Mouse (Mus musculus): ENCODE measurements around the gene Ssbp4.

Gene Ssbp4

DNA sequence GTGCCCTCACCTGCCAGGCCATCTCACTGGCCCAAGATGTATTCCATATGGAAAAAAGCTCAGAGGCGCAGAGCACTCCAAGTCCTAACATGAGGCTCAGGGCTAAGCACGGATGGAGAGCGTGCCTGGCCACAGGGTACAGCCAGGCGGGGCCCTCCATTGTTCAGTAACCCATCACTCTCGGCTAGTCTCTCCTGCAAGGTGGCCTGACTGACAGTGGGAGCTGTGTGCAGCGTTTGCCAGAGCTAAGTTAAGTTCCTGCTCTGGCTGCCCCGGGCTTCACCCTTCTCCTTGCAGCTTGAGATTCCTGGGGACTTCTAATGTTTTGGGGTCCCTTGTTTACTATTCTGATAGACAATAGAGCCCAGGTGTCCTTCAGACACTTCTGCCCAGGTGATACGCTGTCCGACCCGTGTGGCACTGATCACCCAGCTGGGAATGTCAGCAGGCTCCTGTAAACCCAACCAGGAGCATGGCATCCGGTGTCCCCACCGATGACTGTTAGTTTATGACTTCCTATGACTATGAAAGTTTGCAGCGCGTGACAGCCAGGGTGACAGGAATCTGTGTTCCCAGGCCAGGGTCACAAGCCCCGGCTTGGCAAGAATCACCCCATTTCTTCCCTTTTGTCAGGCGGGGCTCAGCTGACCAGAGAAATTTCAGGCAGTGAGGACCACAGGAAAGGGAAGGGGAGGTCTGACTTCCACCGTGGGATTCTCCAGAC, 37.0 kb upstream of the Ssbp4 start:
- ChIA-PET POLR2A (interaction anchor here (0.6 to 32.6 kb wide), 28 partner anchors 2 to 1045 kb away, joined by 3 to 1017 read pairs (median 12); partner anchors contain the start of genes Gdf15 (in 3 of the 4), Jund (in 3 of the 4), Pgpep1 (in 3 of the 4) and Lsm4 (in 2 of the 4)), CTCF (interaction anchor here in 3 of 4 experiments (0.6 to 21.5 kb wide), 5 partner anchors 15 to 44 kb away, joined by 3 to 206 read pairs (median 3); no protein-coding TSS in a partner anchor)

DNA sequence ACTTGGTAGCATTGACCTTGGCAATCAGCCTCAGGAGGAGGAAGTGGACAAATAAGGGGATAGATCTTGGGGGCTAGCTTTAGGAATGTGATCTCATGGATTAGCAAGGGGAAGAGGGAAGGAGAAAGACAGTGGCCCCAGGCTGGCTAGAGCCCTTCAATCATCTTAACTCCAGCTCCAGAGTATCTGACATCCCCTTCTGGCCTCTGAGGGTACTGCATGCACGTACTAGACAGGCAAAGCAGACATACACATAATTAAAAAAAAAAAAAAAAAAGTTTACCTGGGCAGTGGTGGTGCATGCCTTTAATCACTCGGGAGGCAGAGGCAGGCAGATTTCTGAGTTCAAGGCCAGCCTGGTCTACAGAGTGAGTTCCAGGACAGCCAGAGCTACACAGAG, 35.4 kb upstream of the Ssbp4 start:
- CTCF ChIA-PET = interaction anchor here (0.5 to 21.5 kb wide), 42 partner anchors 8 to 857 kb away, joined by 3 to 206 read pairs (median 4); partner anchors contain the start of genes Jund (in 1 of the 4), Lsm4 (in 1 of the 4), Mrpl34 (in 1 of the 4) and Pgpep1 (in 1 of the 4)
- POLR2A ChIA-PET = interaction anchor here (0.5 to 32.6 kb wide), 51 partner anchors 3 to 699 kb away, joined by 3 to 1017 read pairs (median 4); partner anchors contain the start of genes Jund (in 3 of the 4), Arrdc2 (in 2 of the 4), Gdf15 (in 2 of the 4) and Lsm4 (in 2 of the 4)

GRCm38 (mm10) chr8:70643019-70643418, 34.3 kb upstream of the Ssbp4 start:
- ChIA-PET CTCF (interaction anchor here in 3 of 4 experiments (0.6 to 21.5 kb wide), 12 partner anchors 9 to 670 kb away, joined by 3 to 206 read pairs (median 5); partner anchors contain the start of gene Lsm4 (in 1 of the 3)), POLR2A (interaction anchor here (0.6 to 32.6 kb wide), 20 partner anchors 4 to 373 kb away, joined by 3 to 1017 read pairs (median 5); partner anchors contain the start of genes Jund (in 2 of the 4), Lsm4 (in 2 of the 4), Arrdc2 (in 1 of the 4) and Gdf15 (in 1 of the 4))

DNA sequence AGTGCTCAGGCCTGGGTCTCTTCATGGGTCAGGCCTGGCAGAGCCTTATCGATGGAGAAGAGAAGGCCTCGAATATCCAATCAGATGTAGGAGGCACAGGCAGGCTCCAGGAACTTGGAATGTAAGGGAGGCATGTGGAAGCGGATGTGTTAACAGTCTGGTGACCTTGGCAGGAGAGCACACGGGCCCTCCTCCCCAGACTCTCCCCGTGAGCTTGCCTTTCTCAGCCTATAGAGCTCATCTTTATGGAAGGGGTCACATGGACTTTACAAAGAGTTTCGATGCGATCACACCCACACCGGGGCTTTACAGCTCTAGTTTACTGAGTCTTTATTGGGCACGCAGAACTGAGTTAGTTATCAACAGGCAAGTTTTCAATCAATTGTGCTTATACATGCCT, 30.1 kb upstream of the Ssbp4 start:
- POLR2A ChIA-PET = interaction anchor here (0.7 to 32.6 kb wide), 33 partner anchors 3 to 201 kb away, joined by 3 to 1017 read pairs (median 5); partner anchors contain the start of genes Jund (in 3 of the 4), Lsm4 (in 3 of the 4), Pgpep1 (in 3 of the 4) and Arrdc2 (in 2 of the 4)

DNA sequence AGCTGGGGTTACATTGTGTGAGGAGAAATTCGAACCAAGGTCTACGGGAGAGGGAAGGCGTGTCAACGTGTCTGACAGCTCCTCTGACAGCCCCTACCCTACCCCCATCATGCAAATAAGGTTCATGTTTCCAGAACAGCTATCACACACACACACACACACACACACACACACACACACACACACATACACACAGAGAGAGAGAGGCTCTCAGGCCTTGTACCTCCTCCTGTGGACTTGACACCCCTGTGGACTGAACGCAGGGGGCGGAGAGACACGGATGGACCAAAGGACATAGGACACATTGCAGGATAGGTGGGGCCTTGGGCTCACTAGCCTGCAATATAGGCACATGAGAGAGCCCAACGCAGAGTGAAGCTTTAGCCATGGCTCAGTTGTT, 28.2 kb upstream of the Ssbp4 start:
- POLR2A ChIA-PET = interaction anchor here in 3 of 4 experiments (0.6 to 32.6 kb wide), 18 partner anchors 1 to 845 kb away, joined by 3 to 1017 read pairs (median 12); partner anchors contain the start of genes Jund (in 2 of the 3), Lsm4 (in 2 of the 3), Arrdc2 (in 1 of the 3) and Gdf15 (in 1 of the 3)
- CTCF ChIA-PET = interaction anchor here in 2 of 4 experiments (0.6 to 21.5 kb wide), 3 partner anchors 9 to 203 kb away, joined by 3 to 206 read pairs (median 10); partner anchors contain the start of gene Arrdc2 (in 1 of the 2)

More for the DNA sequence above, 30.1 kb upstream of the Ssbp4 start:
- CTCF ChIA-PET = interaction anchor here (0.6 to 21.5 kb wide), 8 partner anchors 8 to 1055 kb away, joined by 3 to 206 read pairs (median 4); no protein-coding TSS in a partner anchor

DNA sequence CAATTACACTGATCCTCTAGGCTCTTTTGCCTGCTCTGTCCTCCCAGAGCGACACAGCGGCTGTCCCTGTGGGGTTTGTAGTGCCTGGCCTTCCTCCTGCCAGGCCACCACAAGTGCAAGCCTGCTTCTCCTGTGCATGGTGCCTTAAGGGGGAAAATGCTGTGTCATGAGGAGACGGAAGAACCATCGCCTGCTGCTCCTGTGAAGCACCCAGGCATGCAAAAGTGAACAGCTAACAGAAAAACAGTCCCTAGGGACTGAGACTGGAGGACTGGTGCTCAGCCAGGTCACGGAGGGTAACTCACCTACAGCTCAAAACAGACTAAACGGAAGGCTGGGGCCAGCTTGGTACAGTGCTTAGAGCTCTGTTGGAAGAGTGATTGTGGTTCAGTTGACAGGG, 26.9 kb upstream of the Ssbp4 start:
- POLR2A ChIA-PET = interaction anchor here in 3 of 4 experiments (0.7 to 32.6 kb wide), 16 partner anchors 1 to 97 kb away, joined by 3 to 1017 read pairs (median 6); partner anchors contain the start of genes Jund (in 2 of the 3), Pgpep1 (in 2 of the 3), Gdf15 (in 1 of the 3) and Lsm4 (in 1 of the 3)
- CTCF ChIA-PET = interaction anchor here in 2 of 4 experiments (0.6 to 1.1 kb wide), 2 partner anchors 8 kb away, joined by 3 to 9 read pairs; no protein-coding TSS in a partner anchor

DNA sequence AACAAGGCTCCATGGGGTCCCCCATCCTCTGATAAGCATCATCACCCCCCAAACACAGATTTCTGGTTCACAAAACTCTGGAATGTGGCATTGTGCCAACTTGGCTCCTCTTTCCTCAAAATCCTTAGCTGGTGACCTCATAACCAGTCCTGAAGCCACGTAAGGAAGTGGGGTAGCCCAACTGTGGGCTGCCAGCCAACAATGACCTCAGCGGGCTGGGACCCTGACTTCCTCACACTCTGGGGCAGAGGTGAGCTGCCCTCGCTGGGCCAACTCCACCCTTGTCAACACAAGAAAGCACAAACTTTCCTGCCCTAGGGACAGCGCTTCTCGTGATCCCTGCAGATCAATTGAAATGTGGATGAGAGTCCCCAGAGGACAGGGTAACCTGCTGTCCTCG, 25.4 kb upstream of the Ssbp4 start:
- CTCF ChIA-PET = interaction anchor here in 1 of 4 experiments (0.9 to 1.4 kb wide), 3 partner anchors 10 to 33 kb away, joined by 3 to 4 read pairs (median 3); no protein-coding TSS in a partner anchor
- POLR2A ChIA-PET = interaction anchor here (0.6 to 32.6 kb wide), 23 partner anchors 2 to 425 kb away, joined by 3 to 1017 read pairs (median 5); partner anchors contain the start of genes Jund (in 2 of the 4), Lsm4 (in 2 of the 4), Pgpep1 (in 2 of the 4) and Arrdc2 (in 1 of the 4)

GRCm38 (mm10) chr8:70632346-70632892, 23.7 kb upstream of the Ssbp4 start, which contains the start of gene Gdf15:
Gene Gdf15, minus strand, starts transcription at chr8:70632456.
- ChIA-PET POLR2A (interaction anchor here in 3 of 4 experiments (0.7 to 32.6 kb wide), 23 partner anchors 9 to 265 kb away, joined by 3 to 1017 read pairs (median 11); partner anchors contain the start of genes Jund (in 3 of the 3), Lsm4 (in 2 of the 3), Arrdc2 (in 1 of the 3) and Ell (in 1 of the 3)), CTCF (interaction anchor here in 3 of 4 experiments (0.6 to 1.4 kb wide), 4 partner anchors 7 to 188 kb away, joined by 3 to 4 read pairs (median 4); no protein-coding TSS in a partner anchor)

DNA sequence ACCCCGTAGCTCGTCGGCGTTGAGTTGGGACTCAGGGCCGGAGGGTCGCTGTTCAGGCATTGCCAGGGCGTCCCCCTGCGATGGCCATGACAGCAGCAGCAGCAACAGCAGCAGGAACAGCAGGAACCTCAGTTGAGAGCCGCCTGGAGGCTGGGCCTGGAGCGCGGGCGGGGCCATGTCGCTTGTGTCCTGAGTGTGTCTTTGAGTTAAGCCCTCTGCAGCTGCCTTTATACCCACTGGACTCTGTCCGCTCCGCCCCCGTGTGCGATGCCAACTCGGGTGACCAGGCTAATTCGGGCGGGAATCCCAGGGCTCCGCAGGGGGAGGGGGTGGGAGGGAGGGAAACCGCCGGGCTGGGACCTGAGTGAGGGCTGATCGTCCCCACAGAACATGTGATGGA, 22.8 kb upstream of the Ssbp4 start:
- ChIA-PET POLR2A (interaction anchor here (0.6 to 32.6 kb wide), 53 partner anchors 8 to 266 kb away, joined by 3 to 1017 read pairs (median 7); partner anchors contain the start of genes Jund (in 3 of the 4), Lsm4 (in 3 of the 4), Pgpep1 (in 3 of the 4) and Ssbp4 (in 2 of the 4)), CTCF (interaction anchor here (0.5 to 8.6 kb wide), 25 partner anchors 9 to 208 kb away, joined by 3 to 206 read pairs (median 5); partner anchors contain the start of genes Lrrc25 (in 2 of the 4), Arrdc2 (in 1 of the 4), Gm3336 (in 1 of the 4) and Lsm4 (in 1 of the 4))

DNA sequence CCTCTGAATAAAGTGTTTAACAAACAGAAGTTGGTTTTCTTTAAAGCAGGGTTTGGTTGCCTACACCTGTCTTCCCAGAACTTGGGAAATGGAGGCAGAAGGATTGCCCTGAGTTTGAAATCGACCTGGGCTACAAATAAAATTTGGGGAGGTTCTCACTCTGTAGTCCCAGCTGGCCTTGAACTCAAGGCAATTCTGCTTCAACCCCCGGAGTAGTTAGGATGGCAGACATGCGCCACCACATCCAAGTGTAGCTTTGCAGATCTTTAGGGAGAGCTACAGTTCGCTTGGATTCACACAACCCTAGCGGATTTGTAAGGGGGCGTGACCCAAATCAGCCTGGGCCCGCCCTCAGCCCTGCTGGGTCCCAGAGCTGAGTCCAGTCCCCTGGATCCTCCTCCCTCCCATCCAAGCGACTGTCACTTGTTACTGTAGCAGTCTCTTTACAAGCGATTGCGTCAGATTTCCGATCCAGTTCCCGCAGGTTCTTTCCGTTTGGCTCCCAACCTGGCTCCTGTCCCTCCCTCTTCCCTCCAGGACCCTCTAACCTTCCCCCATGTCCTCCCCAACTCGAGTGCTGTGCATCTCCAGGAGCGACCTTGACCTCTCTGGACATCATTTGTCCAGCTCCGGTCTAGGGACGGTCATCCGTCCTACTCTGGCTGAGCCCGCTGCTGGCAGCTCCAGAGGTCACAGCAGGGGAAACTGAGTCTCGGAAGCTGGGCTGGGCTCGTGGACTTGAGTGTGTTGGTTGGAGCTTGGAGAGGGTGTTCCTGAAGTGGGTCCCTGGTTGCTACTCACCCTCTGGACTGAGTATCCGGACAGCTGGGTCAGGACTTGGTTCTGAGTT, 22.1 kb upstream of the Ssbp4 start:
- ChIA-PET CTCF (interaction anchor here (0.5 to 8.6 kb wide), 48 partner anchors 9 to 299 kb away, joined by 3 to 206 read pairs (median 5); partner anchors contain the start of genes Lrrc25 (in 2 of the 4), Lsm4 (in 2 of the 4), Arrdc2 (in 1 of the 4) and Gm3336 (in 1 of the 4)), POLR2A (interaction anchor here (0.6 to 32.6 kb wide), 93 partner anchors 8 to 621 kb away, joined by 3 to 1017 read pairs (median 5); partner anchors contain the start of genes Arrdc2 (in 3 of the 4), Jund (in 3 of the 4), Lsm4 (in 3 of the 4) and Pgpep1 (in 3 of the 4))

- POLR2A ChIA-PET = interaction anchor here (0.5 to 32.6 kb wide), 98 partner anchors 9 to 620 kb away, joined by 3 to 1017 read pairs (median 5); partner anchors contain the start of genes Arrdc2 (in 3 of the 4), Jund (in 3 of the 4), Lsm4 (in 3 of the 4) and Pgpep1 (in 3 of the 4)
- CTCF ChIA-PET = interaction anchor here (0.6 to 8.6 kb wide), 63 partner anchors 9 to 659 kb away, joined by 3 to 206 read pairs (median 5); partner anchors contain the start of genes Lsm4 (in 3 of the 4), Lrrc25 (in 2 of the 4), Arrdc2 (in 1 of the 4) and Ell (in 1 of the 4)
Measured at GRCm38 (mm10) chr8:70629574-70630531, 21.2 kb upstream of the Ssbp4 start.

- POLR2A ChIA-PET = interaction anchor here (0.7 to 32.6 kb wide), 38 partner anchors 8 to 268 kb away, joined by 3 to 1017 read pairs (median 9); partner anchors contain the start of genes Arrdc2 (in 3 of the 4), Jund (in 3 of the 4), Lsm4 (in 3 of the 4) and Lrrc25 (in 2 of the 4)
Measured at GRCm38 (mm10) chr8:70628986-70629490, 20.4 kb upstream of the Ssbp4 start.

DNA sequence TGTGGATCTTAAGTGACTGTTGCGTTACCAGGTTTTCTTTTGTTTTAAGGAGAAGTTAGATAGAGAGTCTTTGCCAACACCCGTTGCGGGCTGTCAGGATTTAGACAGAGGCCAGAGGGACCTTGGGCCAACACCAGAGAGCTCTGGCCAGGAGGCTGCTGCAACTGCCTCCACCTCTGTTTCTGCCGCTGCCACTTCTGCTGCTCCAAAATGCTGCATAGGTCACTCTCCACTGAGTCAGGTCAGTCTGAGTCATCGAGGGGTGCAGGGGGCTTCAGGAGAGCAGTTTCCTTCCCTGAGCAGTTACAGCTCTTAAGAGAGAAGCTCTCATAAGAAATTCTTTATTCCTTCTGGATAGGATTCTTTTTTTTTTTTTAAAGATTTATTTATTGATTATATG, 18.4 kb upstream of the Ssbp4 start:
- CTCF ChIA-PET = interaction anchor here in 1 of 4 experiments (0.6 to 8.6 kb wide), 5 partner anchors 18 to 263 kb away, joined by 3 to 206 read pairs (median 3); partner anchors contain the start of genes Jund and Ssbp4
- POLR2A ChIA-PET = interaction anchor here in 3 of 4 experiments (0.8 to 32.6 kb wide), 12 partner anchors 11 to 213 kb away, joined by 3 to 1017 read pairs (median 4); partner anchors contain the start of genes Jund (in 3 of the 3), Arrdc2 (in 1 of the 3), Lrrc25 (in 1 of the 3) and Pgpep1 (in 1 of the 3)

More at GRCm38 (mm10) chr8:70628986-70629490, 20.4 kb upstream of the Ssbp4 start:
- CTCF ChIA-PET = interaction anchor here (0.6 to 8.6 kb wide), 44 partner anchors 8 to 276 kb away, joined by 3 to 206 read pairs (median 6); partner anchors contain the start of genes Lsm4 (in 3 of the 4), Lrrc25 (in 2 of the 4), Ell (in 1 of the 4) and Gm3336 (in 1 of the 4)

DNA sequence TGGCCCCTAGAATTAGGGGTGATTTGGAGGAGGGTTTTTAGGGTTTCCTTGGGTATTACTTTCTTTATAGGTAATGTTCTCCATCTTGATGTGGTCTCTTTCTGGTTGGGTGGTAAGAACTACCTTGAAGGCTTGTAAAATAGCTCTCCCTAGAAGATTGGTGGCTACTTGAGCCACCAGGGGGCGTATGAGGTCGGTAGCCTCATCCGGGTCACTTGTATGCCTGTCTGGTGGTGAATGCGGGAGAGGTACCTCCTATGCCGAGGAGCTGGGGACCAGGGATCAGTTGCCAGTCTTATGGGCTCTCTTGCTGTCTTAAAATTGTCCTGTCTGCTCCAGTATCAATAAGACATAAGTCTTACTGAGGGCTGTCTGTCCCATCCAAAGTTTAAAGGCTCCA, 16.4 kb upstream of the Ssbp4 start:
- CTCF ChIA-PET = interaction anchor here (0.6 to 8.6 kb wide), 32 partner anchors 8 to 607 kb away, joined by 3 to 206 read pairs (median 4); partner anchors contain the start of genes Lsm4 (in 2 of the 4), Ell (in 1 of the 4), Gm3336 (in 1 of the 4) and Klhl26 (in 1 of the 4)
- POLR2A ChIA-PET = interaction anchor here in 2 of 4 experiments (0.6 to 32.6 kb wide), 14 partner anchors 8 to 73 kb away, joined by 3 to 1017 read pairs (median 6); partner anchors contain the start of genes Lsm4 (in 2 of the 2), Jund (in 1 of the 2), Pgpep1 (in 1 of the 2) and Ssbp4 (in 1 of the 2)

All from embryonic stem cell, embryonic (primary cell).